Mouse (Mus musculus): ENCODE measurements at regions not wholly inside any gene's neighbourhood (a gene's known extent, or its start where the extent isn't known, plus 50 kb on each side); places are given as distances from the start of the nearest gene placed in this dataset.
"Not testable (repeated sequence)": the region's sequence is repeated elsewhere in the genome, so short reads cannot be mapped to it uniquely, and the experiment has no call there.

GRCm38 (mm10) chr2:11051621-11052020, 120.3 kb upstream of the Prkcq start:
- no peak for ATAC-seq (replicated peaks; ENCODE audit: insufficient number of reproducible peaks, low FRiP score, low TSS enrichment, poor library complexity, severe bottlenecking)

GRCm38 (mm10) chr2:11059731-11060425, 112.0 kb upstream of the Prkcq start:
- ATAC-seq (replicated peaks; ENCODE audit: insufficient number of reproducible peaks, low FRiP score, low TSS enrichment, poor library complexity, severe bottlenecking): no peak

DNA sequence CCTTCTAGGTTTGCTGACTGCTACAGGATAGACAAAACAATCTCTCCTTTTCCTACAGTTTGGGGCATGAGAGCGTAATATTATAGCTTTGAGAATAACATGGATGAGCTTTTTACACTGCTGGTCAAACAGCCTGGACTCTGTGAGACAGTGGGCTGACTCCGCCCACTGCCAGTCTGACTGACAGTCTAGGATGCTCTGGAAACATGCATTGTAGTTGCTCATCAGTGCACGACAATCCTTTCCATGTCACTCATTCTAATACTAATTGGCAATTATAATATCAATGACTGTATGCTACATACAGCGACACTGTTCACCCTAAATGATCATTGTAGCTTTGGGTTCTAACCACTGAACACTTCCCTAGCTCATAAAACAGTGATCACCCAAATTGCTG, 104.5 kb upstream of the Prkcq start:
- ATAC-seq (replicated peaks; ENCODE audit: insufficient number of reproducible peaks, low FRiP score, low TSS enrichment, poor library complexity, severe bottlenecking): no peak

DNA sequence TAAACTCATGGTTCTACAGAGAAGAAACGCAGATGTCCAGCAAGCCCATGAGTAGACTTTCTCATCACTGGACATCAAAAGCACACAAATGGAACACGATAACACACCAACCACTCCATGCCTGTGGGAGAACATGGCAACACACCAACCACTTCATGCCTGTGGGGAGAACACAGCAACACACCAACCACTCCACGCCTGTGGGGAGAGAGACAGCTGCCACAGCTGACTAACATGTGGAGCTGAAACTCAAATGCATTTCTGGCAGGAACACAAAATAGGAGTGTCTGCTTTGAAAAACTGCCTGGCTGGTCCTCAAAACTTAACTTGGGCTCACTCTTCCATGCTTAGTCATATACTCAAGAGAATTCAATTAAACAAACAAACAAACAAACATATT, 88.4 kb upstream of the Prkcq start:
- ATAC-seq (replicated peaks; ENCODE audit: insufficient number of reproducible peaks, low FRiP score, low TSS enrichment, poor library complexity, severe bottlenecking): no peak

DNA sequence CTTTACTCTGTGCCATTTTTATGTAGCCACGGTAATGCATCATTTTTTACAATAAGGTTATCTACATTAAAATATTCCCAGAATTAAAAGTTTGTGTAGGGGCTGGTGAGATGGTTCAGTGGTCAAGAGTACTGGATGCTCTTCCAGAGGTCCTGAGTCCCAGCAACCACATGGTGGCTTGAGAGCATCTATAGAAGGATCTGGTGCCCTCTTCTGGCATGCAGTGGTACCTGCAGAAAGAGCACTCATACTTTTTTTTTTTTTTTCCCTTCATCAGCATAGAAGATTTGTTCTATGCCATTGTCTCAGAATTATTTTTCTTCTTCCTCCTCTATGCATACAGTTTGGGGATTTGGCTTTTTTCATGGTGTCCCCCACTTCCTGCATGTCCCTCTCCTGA, 84.9 kb upstream of the Prkcq start:
- no peak for ATAC-seq (replicated peaks; ENCODE audit: insufficient number of reproducible peaks, low FRiP score, low TSS enrichment, poor library complexity, severe bottlenecking)

DNA sequence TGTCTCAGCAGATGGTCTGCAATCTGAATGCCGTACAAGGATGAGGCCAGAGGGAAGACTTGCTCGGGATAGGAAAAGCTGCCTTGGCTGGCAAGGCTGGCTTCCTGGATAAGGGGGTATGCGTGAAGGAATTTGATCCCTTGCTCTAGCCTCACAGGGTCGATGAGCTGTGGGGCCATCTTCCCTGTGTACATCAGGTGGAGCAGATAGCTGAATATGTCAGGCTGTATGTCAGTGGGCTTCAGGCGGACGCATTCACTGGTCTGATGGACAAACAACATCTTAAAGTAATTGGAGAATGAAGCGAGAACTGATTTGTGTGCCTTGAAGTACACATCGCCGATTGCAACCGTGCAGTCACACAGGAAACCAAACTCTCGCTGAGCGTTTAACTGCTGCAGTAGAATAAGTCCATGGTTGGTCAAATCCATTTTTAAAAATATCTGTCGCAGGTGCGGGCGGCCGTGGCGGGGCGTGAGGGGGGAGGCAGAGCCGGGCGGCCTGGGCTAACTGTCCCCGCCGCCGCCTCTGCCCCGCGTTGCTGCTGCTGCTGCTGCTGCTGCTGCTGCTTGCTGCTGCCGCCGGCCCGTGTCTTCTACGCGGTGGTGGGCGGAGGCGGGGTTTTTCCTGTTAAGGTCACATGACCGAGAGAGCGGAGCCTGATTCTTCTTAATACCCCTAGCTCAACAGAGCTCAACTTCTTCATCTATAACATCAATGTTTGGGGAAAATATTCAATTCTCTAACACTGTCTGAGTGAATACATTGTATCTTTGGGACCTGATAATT, 71.9 kb upstream of the Prkcq start:
- ATAC-seq (replicated peaks; ENCODE audit: insufficient number of reproducible peaks, low FRiP score, low TSS enrichment, poor library complexity, severe bottlenecking): not testable (repeated sequence)

DNA sequence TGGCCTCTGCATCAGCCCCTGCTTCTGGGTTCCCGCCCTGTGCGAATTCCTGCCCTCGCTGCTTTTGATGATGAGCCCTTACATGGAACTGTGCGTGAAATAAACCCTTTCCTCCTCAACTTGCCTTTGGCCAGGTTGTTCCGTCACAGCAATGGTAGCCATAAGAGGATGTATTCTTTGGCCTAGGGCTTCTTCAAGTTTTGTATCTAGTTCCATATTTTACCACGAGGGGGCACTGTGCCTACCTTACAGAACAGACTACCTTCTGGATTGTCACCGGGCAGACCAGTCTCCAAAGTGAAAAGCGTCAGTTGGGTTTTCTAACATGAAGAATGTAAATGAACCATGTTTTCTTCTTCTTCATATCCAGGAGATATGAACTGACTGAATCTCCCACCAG, 58.7 kb upstream of the Prkcq start:
- ATAC-seq (replicated peaks; ENCODE audit: insufficient number of reproducible peaks, low FRiP score, low TSS enrichment, poor library complexity, severe bottlenecking): 0 out of 2 replicates have a peak, but pooled peaks have one; percentile 53

DNA sequence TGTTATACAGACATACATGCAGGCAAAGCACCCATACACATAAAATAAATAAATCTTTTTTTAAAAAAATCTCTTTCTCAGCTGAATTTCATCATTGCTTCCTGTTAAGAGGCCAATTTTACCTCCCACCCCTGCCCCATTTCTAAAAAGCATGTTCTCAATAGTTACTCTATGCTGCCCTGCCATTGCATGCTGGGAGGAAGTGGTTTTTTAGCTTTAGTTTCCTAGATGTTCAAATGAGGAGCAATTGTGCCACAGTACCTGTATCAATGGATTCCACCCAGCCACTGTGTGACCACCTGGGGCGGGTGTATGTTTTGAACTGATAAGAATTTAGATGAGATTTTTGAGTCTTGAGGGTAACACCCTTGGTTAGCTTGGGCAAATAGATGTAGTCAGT, 53.3 kb upstream of the Prkcq start:
- no peak for ATAC-seq (replicated peaks; ENCODE audit: insufficient number of reproducible peaks, low FRiP score, low TSS enrichment, poor library complexity, severe bottlenecking)

- no peak for ATAC-seq (replicated peaks; ENCODE audit: insufficient number of reproducible peaks, low FRiP score, low TSS enrichment, poor library complexity, severe bottlenecking)
These were observed 52.6 kb upstream of the Prkcq start for GRCm38 (mm10) chr2:11119301-11119700.

All from monocyte, adult 5-6 weeks (primary cell).